Mouse (Mus musculus): ENCODE results near the gene Nin. TPM values are rescaled to one million over a fixed set of nuclear protein-coding genes. Genes with fewer than 3 reads are reported as not detected.

Nin gene
- total RNA-seq (2023): 96.7 TPM

GRCm38 (mm10) chr12:70113351-70113750 lies at the start of gene Nin:
Nin (minus strand) TSS chr12:70113717.

GRCm38 (mm10) chr12:70153842-70154241 lies 40.3 kb upstream of the Nin start, which contains the start of gene Abhd12b:
Abhd12b (plus strand) TSS chr12:70154142.

GRCm38 (mm10) chr12:69986786-69987497 lies 126.6 kb downstream of the Nin start, which contains the start of gene Sav1:
Sav1 (minus strand) TSS chr12:69987002.

Other genes with a start within 250 kb of the Nin start
- 1.6 TPM for gene Atl1, start 221.1 kb downstream of the Nin start, total RNA-seq (2023)
- gene Map4k5, start 220.5 kb downstream of the Nin start, total RNA-seq (2023): 19.7 TPM
- gene Sav1, start 126.7 kb downstream of the Nin start, total RNA-seq (2023): 16.9 TPM
- gene Abhd12b, start 40.4 kb upstream of the Nin start, total RNA-seq (2023): not detected
- 2.8 TPM for gene Pygl, start 117.8 kb upstream of the Nin start, total RNA-seq (2023)
- not detected for gene Trim9, start 233.9 kb upstream of the Nin start, total RNA-seq (2023)